Mouse (Mus musculus): ENCODE measurements around the gene Gps1. TPM values are rescaled to one million over a fixed set of nuclear protein-coding genes. Genes with fewer than 3 reads are reported as not detected.

Gps1 gene
- polyA plus RNA-seq, 1 experiment from 2014 or later: 270 TPM

DNA sequence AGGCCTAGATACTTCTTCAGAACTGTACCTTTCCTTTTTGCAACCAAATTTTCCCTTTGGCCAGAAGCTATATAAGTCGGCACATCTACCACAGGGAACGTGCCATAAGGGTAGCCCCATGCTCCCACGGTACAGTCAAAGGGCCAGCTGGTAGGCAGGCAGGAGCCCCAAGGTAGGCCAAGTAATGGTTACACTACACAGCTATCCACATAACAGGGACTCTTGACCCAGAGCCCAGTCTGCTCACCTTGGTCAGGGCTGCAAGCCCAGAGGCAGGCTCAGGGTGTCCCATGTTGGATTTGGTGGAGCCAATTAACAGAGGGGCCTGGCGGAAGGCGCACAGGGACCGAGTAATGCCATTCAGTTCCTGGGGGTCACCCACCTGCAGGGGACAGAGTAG lies 35.5 kb downstream of the Gps1 start:
- peaks cover 85% of the 10 kb centered on the region for H3K36me3 ChIP-seq
- no peak overlapping the region for H3K4me3 ChIP-seq
- H3K27ac ChIP-seq: no peak overlapping the region
- peaks cover 29% of the 10 kb centered on the region for H3K4me1 ChIP-seq
- DNase-seq (ENCODE audit: low spot score): no peak
- no peaks in the 10 kb centered on the region for H3K27me3 ChIP-seq (ENCODE audit: low read depth, poor library complexity, severe bottlenecking)
- H3K9me3 ChIP-seq (replicated peaks): no peaks in the 10 kb centered on the region
- 97% methylated on average over 6 of the region's 6 CpGs for WGBS

DNA sequence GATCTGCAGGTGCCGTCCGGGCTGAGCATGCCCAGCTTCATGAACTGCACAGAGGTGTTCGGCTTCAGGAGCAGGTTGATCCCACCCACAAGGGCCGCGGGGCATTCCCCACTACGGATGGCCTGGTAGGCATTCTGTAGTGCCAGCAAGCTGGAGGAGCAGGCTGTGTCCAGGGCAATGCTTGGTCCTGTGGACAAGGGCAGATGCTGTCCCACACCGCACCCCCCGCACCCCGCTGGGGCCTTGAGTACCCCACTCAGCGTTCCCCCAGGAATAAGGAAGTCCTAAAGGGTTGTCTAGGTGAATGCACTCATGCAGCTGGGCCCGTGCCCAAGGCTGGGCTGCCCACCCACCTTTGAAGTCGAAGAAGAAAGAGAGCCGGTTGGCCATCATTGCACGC lies 36.5 kb downstream of the Gps1 start:
- WGBS: 93% methylated on average over 14 of the region's 14 CpGs
- peaks cover 75% of the 10 kb centered on the region for H3K36me3 ChIP-seq

DNA sequence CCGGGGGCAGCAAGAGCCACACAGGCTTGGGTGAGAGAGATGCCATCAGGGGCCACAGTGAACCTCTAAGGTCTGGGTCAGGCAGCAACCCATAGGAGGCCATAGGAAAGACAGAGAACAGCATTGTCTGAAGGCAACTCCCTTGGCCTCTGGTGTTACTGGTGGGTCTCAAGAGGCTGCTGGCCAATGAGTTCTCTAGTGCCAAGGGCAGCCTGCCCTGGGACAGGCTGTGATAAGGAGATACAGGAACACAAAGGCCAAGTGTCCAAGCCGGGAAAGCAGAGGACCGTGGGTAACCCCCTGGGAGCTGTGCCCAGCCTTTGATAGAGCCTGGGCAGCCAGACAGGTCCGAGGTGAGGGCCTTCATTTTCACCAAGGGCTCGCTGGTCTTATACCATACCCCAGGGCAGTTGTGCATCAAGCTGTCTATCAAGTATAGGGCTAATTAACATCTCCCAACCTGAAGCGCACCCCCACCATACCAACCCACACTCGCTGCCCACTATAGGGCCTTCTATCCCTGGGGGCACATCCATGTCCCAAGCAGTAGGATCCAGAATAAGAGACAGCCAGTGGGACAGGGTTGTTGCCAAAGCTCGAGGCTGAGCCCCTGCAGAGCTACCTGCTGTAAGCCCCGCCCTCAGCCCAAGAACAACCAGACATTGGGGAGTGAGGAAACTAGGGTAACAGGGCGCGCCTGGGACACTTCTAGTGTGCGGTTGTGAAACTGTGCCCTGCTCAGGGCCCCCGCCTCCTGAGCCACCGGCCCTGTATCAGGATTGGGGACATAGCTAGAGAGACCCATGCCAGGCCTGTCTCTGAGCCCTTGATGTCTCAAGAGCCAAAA lies 37.2 kb downstream of the Gps1 start:
- 91% methylated on average over 14 of the region's 14 CpGs for WGBS
- 0 out of 2 replicates have a peak overlapping the region, but pooled peaks have one; percentile 12 for H3K27ac ChIP-seq
- H3K4me1 ChIP-seq: peaks cover 45% of the 10 kb centered on the region
- H3K9me3 ChIP-seq (replicated peaks): no peaks in the 10 kb centered on the region
- no peak for DNase-seq (ENCODE audit: low spot score)
- H3K27me3 ChIP-seq (ENCODE audit: low read depth, poor library complexity, severe bottlenecking): no peaks in the 10 kb centered on the region
- H3K4me3 ChIP-seq: peak overlapping the region; percentile 91
- peaks cover 72% of the 10 kb centered on the region for H3K36me3 ChIP-seq

More for the DNA sequence above, 36.5 kb downstream of the Gps1 start:
- 0 out of 2 replicates have a peak overlapping the region, but pooled peaks have one; percentile 13 for H3K4me3 ChIP-seq
- 0 out of 2 replicates have a peak overlapping the region, but pooled peaks have one; percentile 12 for H3K27ac ChIP-seq
- no peak for DNase-seq (ENCODE audit: low spot score)
- no peaks in the 10 kb centered on the region for H3K9me3 ChIP-seq (replicated peaks)
- H3K4me1 ChIP-seq: peaks cover 37% of the 10 kb centered on the region
- H3K27me3 ChIP-seq (ENCODE audit: low read depth, poor library complexity, severe bottlenecking): no peaks in the 10 kb centered on the region

DNA sequence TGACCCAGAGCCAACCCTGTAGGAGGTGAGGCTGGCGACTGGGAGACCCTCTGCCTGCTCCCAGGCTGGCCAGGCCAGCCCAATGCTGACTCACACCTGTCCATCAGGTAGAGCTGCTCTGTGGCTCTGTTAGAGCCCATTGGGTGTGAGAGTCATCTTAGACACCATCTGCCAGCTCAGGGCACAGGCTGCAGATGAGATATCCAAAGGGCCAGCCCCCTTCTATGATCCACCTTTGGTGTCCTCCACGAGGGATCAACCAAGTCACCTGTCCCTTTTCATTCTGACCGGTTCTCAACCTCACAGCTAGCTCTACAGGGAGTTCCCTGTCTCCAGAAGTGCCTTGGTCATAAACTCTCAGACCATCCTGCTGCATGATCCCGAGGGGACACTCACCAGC lies 38.2 kb downstream of the Gps1 start:
- WGBS: 72% methylated on average over 4 of the region's 4 CpGs
- peaks cover 48% of the 10 kb centered on the region for H3K4me1 ChIP-seq
- peak overlapping the region; percentile 98 for H3K27ac ChIP-seq

DNA sequence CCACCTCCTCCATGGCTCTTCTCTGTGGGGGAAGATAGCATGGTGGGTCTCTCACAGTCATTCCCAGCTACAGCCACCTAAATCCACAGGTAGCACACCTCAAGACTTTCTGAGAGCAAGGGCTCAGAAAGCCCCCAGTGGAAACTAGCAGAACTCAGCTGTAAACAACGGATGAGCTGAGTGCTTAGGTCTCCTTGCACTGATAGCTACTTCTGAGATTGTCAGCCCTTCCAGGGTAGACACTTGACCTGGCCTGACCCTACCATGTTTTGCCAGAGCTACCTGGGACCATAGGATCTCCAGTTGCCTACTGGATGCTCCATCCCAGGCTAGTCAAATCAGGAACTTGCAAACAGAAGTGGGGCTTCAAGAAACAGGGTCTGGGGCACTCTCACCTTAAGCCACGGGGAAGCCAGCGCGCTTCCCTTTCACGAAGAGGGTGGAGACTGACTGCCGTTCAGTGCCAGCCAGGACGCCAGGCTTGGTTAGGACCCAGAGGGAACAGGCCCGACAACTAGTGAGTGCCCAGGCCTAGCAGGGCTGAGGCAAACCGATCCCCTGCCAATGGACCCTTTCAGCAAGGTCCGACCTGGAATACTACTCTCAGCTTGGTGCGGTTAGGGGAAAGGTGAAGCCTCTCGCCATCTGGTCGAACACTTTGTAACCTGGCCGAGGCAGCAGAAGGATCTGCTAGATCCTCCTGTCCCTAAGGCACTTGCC lies 38.9 kb downstream of the Gps1 start:
- Histone ChIP-seq H3K4me3 (peak overlapping the region; percentile 91), H3K36me3 (peaks cover 56% of the 10 kb centered on the region), H3K27me3 (ENCODE audit: low read depth, poor library complexity, severe bottlenecking) (no peaks in the 10 kb centered on the region), H3K4me1 (peaks cover 48% of the 10 kb centered on the region), H3K27ac (peak overlapping the region; percentile 98), H3K9me3 (replicated peaks) (no peaks in the 10 kb centered on the region)
- DNase-seq (ENCODE audit: low spot score): no peak
- WGBS: 1% methylated on average over 14 of the region's 14 CpGs

More for the DNA sequence above, 38.2 kb downstream of the Gps1 start:
- peak overlapping the region; percentile 91 for H3K4me3 ChIP-seq
- DNase-seq (ENCODE audit: low spot score): no peak
- no peaks in the 10 kb centered on the region for H3K9me3 ChIP-seq (replicated peaks)
- H3K27me3 ChIP-seq (ENCODE audit: low read depth, poor library complexity, severe bottlenecking): no peaks in the 10 kb centered on the region
- peaks cover 63% of the 10 kb centered on the region for H3K36me3 ChIP-seq

DNA sequence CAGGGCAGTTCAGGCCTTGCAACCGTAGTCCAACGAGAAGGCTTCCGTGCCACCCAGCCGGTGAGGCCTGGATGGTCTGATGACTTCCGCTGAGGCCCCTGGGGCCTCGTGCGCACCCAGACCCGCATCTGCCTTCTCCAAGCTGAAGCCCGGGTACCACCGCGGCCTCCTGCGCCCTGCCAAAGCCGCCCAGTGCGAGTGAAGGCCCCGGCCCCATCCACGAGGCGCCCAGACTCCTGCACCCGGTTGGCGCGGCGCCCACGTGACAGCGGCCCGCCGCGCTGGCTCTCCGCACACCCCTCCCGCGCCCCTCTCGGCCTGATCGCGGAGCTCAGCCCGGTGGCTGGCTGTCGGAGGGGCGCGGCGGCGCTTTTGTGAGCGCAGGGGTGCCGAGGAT lies 39.5 kb downstream of the Gps1 start:
- WGBS: under 1% methylated on average over 40 of the region's 40 CpGs

DNA sequence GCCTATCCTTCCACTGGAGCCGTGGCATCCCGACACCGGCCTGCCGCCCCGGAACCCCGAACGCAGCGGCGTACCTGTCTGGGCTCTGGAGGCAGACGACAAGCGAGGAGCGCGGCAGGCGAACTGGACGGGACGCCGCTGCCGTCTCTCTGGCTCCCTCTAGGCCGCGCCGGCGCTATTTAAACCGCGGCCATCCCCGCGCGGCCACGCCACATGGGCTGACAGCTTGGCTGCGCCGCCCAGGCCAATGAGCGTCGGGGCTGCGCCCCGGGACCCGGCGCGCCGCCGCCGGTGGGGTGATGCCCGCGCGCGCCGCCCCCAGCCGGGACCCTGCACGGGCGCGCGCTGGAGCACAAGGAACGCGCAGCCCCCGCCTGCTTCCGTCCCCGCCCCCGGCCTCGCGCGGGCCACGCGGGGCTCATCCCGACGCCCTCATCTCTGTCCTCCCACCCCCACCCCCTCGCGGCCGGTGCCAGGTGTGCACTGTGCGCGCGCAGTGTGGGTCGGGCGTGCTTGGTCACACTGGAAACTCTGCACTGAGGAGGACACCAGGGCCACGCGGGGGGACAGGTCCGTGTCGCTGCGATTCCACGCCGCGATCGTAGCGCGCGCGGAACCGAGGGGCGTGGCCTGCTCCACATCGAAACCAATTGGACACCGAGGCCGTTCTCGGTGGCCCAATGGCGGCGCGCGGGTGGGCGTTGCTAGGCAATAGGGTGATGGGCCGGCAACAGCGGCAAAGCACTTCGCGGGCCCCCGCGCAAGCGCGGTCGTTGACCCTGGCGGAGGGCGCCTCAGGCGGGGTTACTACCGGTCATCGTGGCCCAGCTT lies 40.1 kb downstream of the Gps1 start, which contains the start of gene Fasn:
Fasn (minus strand) TSS at position 592 of the 831 bp plus-strand sequence.
- Histone ChIP-seq H3K9me3 (replicated peaks) (no peaks in the 10 kb centered on the region), H3K36me3 (peaks cover 44% of the 10 kb centered on the region), H3K27ac (peak within 1 kb of the TSS; percentile 98), H3K4me1 (peaks cover 48% of the 10 kb centered on the region), H3K4me3 (peak within 1 kb of the TSS; percentile 91), H3K27me3 (ENCODE audit: low read depth, poor library complexity, severe bottlenecking) (no peaks in the 10 kb centered on the region)
- DNase-seq (ENCODE audit: low spot score): peak; percentile 98
- WGBS: under 1% methylated on average over 109 of the region's 109 CpGs

More for the DNA sequence above, 39.5 kb downstream of the Gps1 start:
- H3K4me3 ChIP-seq: peak overlapping the region; percentile 91
- no peaks in the 10 kb centered on the region for H3K9me3 ChIP-seq (replicated peaks)
- no peak for DNase-seq (ENCODE audit: low spot score)
- H3K27ac ChIP-seq: peak overlapping the region; percentile 98
- peaks cover 48% of the 10 kb centered on the region for H3K4me1 ChIP-seq
- H3K27me3 ChIP-seq (ENCODE audit: low read depth, poor library complexity, severe bottlenecking): no peaks in the 10 kb centered on the region
- peaks cover 50% of the 10 kb centered on the region for H3K36me3 ChIP-seq

DNA sequence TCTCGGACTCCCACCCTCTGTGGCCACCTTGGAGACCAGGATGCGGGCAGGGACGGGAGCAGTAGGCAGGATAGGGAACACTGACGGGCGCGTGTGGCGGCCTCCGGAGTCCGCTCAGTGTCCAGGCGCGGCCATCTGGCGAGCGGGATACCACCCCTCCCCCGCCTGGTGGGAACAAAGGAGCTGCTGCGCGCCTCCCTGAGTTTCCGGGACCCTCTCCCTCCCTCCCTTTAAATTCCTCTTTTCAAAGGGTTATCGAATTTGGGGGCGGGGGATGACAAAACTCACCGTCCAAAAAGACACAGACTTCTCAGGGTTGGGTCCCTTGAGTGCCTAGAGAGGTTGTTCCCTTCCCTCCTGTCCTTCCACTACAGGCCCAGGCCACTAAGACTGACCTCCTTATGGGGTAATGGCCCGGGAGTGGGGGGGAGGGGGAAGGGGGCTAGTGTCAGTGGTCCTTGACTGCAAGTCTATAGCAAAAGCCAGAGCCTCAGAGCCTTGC lies 40.8 kb downstream of the Gps1 start:
- Histone ChIP-seq H3K4me1 (peaks cover 48% of the 10 kb centered on the region), H3K27me3 (ENCODE audit: low read depth, poor library complexity, severe bottlenecking) (no peaks in the 10 kb centered on the region), H3K27ac (peak overlapping the region; percentile 98), H3K4me3 (peak overlapping the region; percentile 91), H3K36me3 (peaks cover 37% of the 10 kb centered on the region), H3K9me3 (replicated peaks) (no peaks in the 10 kb centered on the region)
- peak; percentile 77 for DNase-seq (ENCODE audit: low spot score)
- 0% methylated on average over 21 of the region's 21 CpGs for WGBS

DNA sequence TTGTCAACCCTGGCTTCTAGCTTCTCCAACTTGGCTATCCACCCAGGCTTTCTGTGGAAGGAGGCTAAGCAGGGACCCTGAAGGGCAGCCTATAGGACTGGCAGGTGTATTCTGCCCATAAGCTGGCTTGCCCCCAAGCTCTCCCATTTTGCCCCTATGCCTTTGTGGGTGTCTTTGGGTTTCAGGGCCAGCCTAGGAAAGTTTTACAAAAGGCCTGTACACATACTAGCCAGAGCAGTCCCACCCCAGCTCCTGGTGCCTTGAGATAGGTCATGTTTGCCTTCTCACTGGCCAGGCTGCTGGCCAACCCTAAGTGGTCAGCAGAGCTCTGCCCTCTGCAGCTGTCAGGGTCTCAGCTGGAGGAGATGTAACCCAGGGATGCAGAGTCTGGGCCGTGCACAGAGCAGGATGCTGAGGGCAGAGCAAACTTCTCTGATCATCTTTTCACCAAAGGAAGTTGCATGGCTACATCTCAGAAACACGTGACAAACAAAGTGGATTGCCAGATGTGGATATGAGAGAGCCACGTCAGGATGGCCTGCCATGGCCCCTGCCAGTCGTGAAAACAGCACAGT lies 41.3 kb downstream of the Gps1 start:
- Histone ChIP-seq H3K4me1 (peaks cover 48% of the 10 kb centered on the region), H3K36me3 (peaks cover 35% of the 10 kb centered on the region), H3K27ac (peak overlapping the region; percentile 98), H3K27me3 (ENCODE audit: low read depth, poor library complexity, severe bottlenecking) (no peaks in the 10 kb centered on the region), H3K9me3 (replicated peaks) (no peaks in the 10 kb centered on the region), H3K4me3 (peak overlapping the region; percentile 91)
- no peak for DNase-seq (ENCODE audit: low spot score)
- 38% methylated on average over 4 of the region's 4 CpGs for WGBS

DNA sequence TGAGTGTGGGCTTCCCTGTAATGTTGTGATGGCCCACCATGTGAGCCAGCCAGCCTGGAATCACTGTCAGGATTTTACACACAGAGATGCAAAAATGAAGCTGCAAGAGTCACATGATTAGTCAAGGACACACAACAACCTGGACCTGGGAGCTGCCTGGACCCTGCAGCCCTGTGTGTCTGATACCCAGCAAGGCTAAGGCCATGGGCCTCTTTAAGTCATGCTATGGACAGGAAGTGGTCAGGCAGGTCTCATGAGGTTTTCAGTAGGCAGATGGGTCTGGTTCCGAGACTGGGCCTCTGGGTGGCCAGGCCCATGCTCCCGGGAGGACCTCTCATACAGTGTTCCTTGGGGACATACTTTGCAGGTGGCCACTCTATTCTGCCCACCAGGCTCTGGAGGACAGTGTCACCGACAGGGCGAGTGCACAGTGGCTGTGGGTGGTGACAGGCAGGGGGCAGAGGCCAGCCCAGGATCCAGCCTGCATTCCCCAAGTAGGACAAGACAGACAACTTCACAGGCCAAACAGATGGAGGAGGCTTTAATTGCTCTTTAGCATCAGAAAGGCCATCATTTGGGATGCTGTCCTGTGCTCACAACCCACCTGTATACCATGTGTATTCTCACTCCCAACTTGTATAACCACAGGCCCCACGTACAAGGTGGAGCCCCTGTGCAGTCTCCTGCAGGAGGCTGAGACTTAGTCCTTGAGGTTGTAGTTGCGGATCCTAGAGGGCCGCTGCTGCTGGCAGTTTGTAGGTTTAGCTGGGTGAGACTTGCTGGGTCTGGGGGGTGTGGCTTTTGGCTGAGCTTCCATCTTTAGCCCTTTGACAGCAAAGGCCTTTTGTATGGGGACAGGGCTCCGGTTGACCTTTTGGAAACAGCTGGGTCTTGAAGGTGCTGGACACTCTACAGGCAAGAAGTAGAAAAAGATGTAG lies 42.2 kb downstream of the Gps1 start:
- Histone ChIP-seq H3K4me3 (no peak overlapping the region), H3K9me3 (replicated peaks) (no peaks in the 10 kb centered on the region), H3K27me3 (ENCODE audit: low read depth, poor library complexity, severe bottlenecking) (no peaks in the 10 kb centered on the region), H3K4me1 (peaks cover 43% of the 10 kb centered on the region), H3K27ac (peak overlapping the region; percentile 98), H3K36me3 (peaks cover 27% of the 10 kb centered on the region)
- DNase-seq (ENCODE audit: low spot score): no peak
- 86% methylated on average over 8 of the region's 8 CpGs for WGBS

DNA sequence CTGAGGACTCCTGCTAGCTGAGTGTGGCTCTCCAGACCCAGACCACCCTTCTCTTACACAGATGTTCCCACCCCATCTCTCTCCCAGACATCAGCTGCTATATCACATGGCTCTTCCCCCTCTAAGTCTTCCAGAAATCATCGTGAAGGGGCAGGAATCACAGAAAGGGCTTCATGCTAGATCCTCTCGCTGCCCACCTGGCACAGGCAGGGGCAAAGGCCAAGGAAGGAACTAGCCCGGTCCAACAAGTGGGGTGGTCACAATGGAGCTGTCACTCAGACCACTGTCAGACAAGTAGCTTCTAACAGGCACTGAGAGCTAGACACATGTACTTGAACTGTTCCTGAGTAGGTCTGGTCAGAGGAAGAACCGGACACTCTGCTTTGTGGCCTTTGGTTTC lies 44.3 kb downstream of the Gps1 start:
- H3K27ac ChIP-seq: peak overlapping the region; percentile 50
- H3K4me1 ChIP-seq: peaks cover 24% of the 10 kb centered on the region
- peaks cover 10% of the 10 kb centered on the region for H3K36me3 ChIP-seq
- no peaks in the 10 kb centered on the region for H3K27me3 ChIP-seq (ENCODE audit: low read depth, poor library complexity, severe bottlenecking)
- no peak for DNase-seq (ENCODE audit: low spot score)
- H3K9me3 ChIP-seq (replicated peaks): no peaks in the 10 kb centered on the region
- WGBS: 92% methylated on average over 4 of the region's 4 CpGs
- no peak overlapping the region for H3K4me3 ChIP-seq

Data from limb, embryonic 10.5 days (tissue).